Mouse (Mus musculus) left cerebral cortex, adult 8-10 months (tissue): ENCODE data around the gene Cnpy2. TPM values are rescaled to one million over a fixed set of nuclear protein-coding genes. Genes with fewer than 3 reads are reported as not detected.

Experiments used
- DNase-seq, 2 experiments: peaks; one replicate each; pipeline ENCODE4 v3.0.0; 2022; ENCODE audit warnings: low spot score in 2 of 2
- total RNA-seq, 4 experiments: library from RNA; stranded (reverse); gene quantifications; 2 replicates each; pipeline ENCODE4 v1.2.4; 2022

Cnpy2 gene
- total RNA-seq, 4 experiments from 2014 or later, result 66.6 to 76.7 (median 67.6) TPM

GRCm38 (mm10) chr10:128368402-128369217 is 46.4 kb downstream of the Cnpy2 start, which contains the start of gene Coq10a:
Gene Coq10a (minus strand): TSS chr10:128368997.
- DNase-seq, result peak; percentile 87 to 96

- DNase-seq, result no peak
Observed at GRCm38 (mm10) chr10:128369218-128369543, 46.9 kb downstream of the Cnpy2 start.

DNA sequence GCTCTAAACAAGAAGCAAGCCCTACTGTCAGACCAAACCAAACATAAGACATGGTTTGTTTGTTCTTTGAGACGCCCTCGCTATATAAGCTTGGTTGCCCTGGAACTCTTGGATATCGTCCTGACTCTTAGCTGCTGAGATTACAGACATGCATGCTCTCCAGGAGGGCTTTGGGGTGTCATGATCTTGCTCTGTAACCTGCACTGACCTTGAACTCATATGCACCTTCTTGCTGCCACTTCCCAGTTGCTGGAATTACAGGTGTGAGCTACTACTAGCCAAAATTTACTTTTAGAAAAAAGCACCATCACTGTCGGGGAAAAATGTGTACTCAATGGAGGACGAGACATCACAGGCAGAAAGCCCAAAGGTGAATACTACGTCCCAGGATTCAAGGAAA is 47.3 kb downstream of the Cnpy2 start:
- no peak for DNase-seq

DNA sequence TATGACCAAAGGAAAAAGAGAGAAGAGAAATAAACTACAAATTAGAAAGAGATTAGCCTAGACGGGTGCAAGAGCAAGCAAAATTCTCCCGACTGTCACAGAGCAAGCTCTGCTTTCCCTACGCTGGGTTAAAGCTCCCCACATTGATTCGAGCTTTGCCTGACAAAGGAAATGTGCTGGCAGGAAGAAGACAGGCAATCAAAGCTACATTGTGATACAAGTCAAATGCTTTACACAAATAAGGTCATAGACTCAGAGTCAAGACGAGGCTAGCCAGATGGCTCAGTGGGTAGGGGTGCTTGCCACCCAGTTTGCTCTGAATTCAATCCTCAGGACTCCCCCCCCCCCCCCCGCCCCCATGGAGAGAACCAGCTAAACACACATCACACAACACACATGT is 47.8 kb downstream of the Cnpy2 start:
- no peak for DNase-seq

- no peak for DNase-seq
Observed at GRCm38 (mm10) chr10:128370601-128371000, 48.3 kb downstream of the Cnpy2 start.

DNA sequence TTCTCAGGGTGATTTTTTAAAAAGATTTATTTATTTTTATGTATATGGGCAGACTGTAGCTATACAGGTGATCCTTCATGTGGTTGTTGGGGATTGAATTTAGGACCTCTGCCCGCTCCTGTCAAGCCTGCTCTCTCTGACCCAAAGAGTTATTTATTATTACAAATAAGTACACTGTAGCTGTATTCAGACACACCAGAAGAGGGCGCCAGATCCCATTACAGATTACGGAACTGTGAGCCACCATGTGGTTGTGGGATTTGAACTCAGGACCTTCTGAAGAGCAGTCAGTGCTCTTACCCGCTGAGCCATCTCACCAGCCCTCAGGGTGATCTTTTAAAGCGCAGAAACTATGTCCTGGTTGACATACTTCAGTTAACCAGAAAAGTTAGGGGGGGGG is 49.9 kb downstream of the Cnpy2 start:
- DNase-seq, result no peak

GRCm38 (mm10) chr10:128372989-128373748 is 50.9 kb downstream of the Cnpy2 start:
- no peak for DNase-seq

- no peak for DNase-seq
Observed at GRCm38 (mm10) chr10:128374393-128374792, 52.1 kb downstream of the Cnpy2 start.

GRCm38 (mm10) chr10:128376099-128376454 is 53.8 kb downstream of the Cnpy2 start:
- DNase-seq, result no peak

DNA sequence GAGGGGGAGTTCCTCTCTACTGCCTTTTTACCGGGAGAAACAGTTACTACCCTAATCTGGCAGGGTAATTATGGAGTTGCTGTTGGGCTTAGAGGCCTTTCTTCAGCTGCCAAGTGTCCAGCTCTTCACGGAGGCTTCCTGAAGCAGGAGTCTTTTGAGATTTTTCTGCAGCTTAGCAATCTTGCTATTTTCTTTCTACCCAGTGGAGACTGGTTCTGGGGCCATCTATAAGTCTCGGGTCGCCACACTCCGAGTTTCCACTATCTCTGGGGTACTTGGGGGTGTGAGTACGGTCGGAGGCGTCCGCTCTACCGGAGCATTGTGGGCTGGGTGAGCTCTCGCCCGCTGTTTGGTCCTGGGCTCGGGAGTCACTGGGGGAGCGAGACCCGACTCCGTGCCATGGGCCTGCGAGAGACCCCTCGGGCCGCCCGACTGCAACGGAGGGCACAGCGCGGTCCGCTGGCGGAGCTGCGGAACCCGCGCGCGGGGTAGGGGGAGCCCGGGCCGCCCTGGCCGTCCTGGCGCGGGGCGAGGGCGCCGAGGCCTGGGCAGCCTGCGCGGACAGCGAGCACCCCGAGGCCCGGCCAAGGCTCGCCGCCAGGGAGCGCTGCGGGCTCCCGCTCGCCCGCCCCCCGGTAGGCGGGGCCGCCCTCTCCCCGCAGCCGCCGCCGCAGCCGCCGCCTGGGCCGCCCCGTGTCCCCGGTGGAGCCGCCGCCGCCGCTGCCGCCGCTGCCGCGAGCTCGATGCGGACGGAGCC is 54.4 kb downstream of the Cnpy2 start, which contains the start of gene Ankrd52:
Gene Ankrd52, plus strand, starts transcription at position 661 of the 757 bp plus-strand sequence.
- DNase-seq, result peak; percentile 60 to 65

Other genes with a start within 250 kb of the Cnpy2 start
- gene Atp5b, start 239.2 kb upstream of the Cnpy2 start, total RNA-seq, result 1,000 to 10,000 TPM; 1,625 to 1,859 (median 1,782) TPM
- gene Baz2a, start 230.9 kb upstream of the Cnpy2 start, total RNA-seq, result 10 to 100 TPM; 36.4 to 39.1 (median 38.4) TPM
- 10 to 100 TPM; 14.3 to 18.7 (median 17.1) TPM for gene Rbms2, start 142.2 kb upstream of the Cnpy2 start, total RNA-seq
- 10 to 100 TPM; 32.6 to 36.0 (median 34.0) TPM for gene Gls2, start 128.0 kb upstream of the Cnpy2 start, total RNA-seq
- 1 to 10 TPM; 8.4 to 9.4 (median 9.2) TPM for gene Spryd4, start 110.7 kb upstream of the Cnpy2 start, total RNA-seq
- gene Mip, start 96.6 kb upstream of the Cnpy2 start, total RNA-seq, result not detected
- 1 to 10 TPM; 6.4 to 9.9 (median 7.8) TPM for gene Timeless, start 90.4 kb upstream of the Cnpy2 start, total RNA-seq
- gene Apon, start 68.4 kb upstream of the Cnpy2 start, total RNA-seq, result not detected
- under 1 TPM in 1 of 4 experiments, not detected in 3; 0.30 TPM for gene Apof, start 53.8 kb upstream of the Cnpy2 start, total RNA-seq
- gene Stat2, start 51.9 kb upstream of the Cnpy2 start, total RNA-seq, result 10 to 100 TPM; 26.8 to 38.6 (median 28.2) TPM
- gene Il23a, start 23.7 kb upstream of the Cnpy2 start, total RNA-seq, result under 1 TPM in 1 of 4 experiments, not detected in 3; 0.36 TPM
- gene Pan2, start 19.1 kb upstream of the Cnpy2 start, total RNA-seq, result 10 to 100 TPM; 14.5 to 15.5 (median 15.3) TPM
- 100 to 1,000 TPM; 221 to 239 (median 230) TPM for gene Cs, start 15.3 kb downstream of the Cnpy2 start, total RNA-seq
- 10 to 100 TPM; 59.3 to 62.4 (median 61.5) TPM for gene Coq10a, start 46.5 kb downstream of the Cnpy2 start, total RNA-seq
- gene Ankrd52, start 54.7 kb downstream of the Cnpy2 start, total RNA-seq, result 10 to 100 TPM; 41.2 to 49.0 (median 44.8) TPM
- under 1 TPM in 3 of 4 experiments, not detected in 1; 0.27 to 0.61 (median 0.59) TPM for gene Slc39a5, start 78.8 kb downstream of the Cnpy2 start, total RNA-seq
- 10 to 100 TPM; 90.1 to 97.4 (median 94.1) TPM for gene Nabp2, start 89.0 kb downstream of the Cnpy2 start, total RNA-seq
- 10 to 100 TPM; 72.2 to 79.3 (median 73.4) TPM for gene Rnf41, start 89.2 kb downstream of the Cnpy2 start, total RNA-seq
- 100 to 1,000 TPM; 262 to 275 (median 268) TPM for gene Smarcc2, start 136.8 kb downstream of the Cnpy2 start, total RNA-seq
- 100 to 1,000 TPM; 555 to 620 (median 586) TPM for gene Myl6, start 171.7 kb downstream of the Cnpy2 start, total RNA-seq
- gene Myl6b, start 176.2 kb downstream of the Cnpy2 start, total RNA-seq, result 10 to 100 TPM; 29.9 to 33.3 (median 32.4) TPM
- gene Esyt1, start 203.4 kb downstream of the Cnpy2 start, total RNA-seq, result 10 to 100 TPM; 11.9 to 13.7 (median 12.8) TPM
- 10 to 100 TPM; 11.7 to 16.1 (median 14.8) TPM for gene Zc3h10, start 225.3 kb downstream of the Cnpy2 start, total RNA-seq
- 1,000 to 10,000 TPM; 1,345 to 1,743 (median 1,563) TPM for gene Rpl41, start 226.8 kb downstream of the Cnpy2 start, total RNA-seq
- 10 to 100 TPM; 57.5 to 60.9 (median 59.4) TPM for gene Pa2g4, start 243.5 kb downstream of the Cnpy2 start, total RNA-seq